Mouse (Mus musculus) liver, embryonic 14.5 days (tissue): ENCODE data around the gene Tnik. TPM values are rescaled to one million over a fixed set of nuclear protein-coding genes. Genes with fewer than 3 reads are reported as not detected.

Source experiments
- ATAC-seq: fragments of 200-750 bp; cut with Nextera tagmentation; 2 replicates; pipeline ENCODE4 v1.8.0; 2017; ENCODE audit warnings: moderate number of reproducible peaks, mild to moderate bottlenecking, moderate library complexity; ENCODE audit not compliant: insufficient read depth
- DNase-seq, 3 experiments: peaks; one replicate each; pipeline ENCODE4 v3.0.0-alpha.2; 2012 to 2013; ENCODE audit warnings: low read depth in 3 of 3, low spot score in 3 of 3
- H3K27ac ChIP-seq: fragments of 300-500 bp; sonication (generic); 2 replicates; pipeline ENCODE4 v1.5.1; 2014; ENCODE audit warnings: moderate library complexity, mild to moderate bottlenecking, control low read depth, inconsistent platforms
- H3K27me3 ChIP-seq: fragments of 300-500 bp; sonication (generic); 2 replicates; pipeline ENCODE4 v1.6.1; 2014; ENCODE audit warnings: mild to moderate bottlenecking, low read length, moderate library complexity; ENCODE audit not compliant: control insufficient read depth, insufficient read depth
- H3K36me3 ChIP-seq: fragments of 300-500 bp; sonication (generic); replicated peaks from 2 replicates; pipeline ENCODE4 v1.6.1; 2014; ENCODE audit warnings: low read depth; ENCODE audit not compliant: control insufficient read depth, insufficient read depth
- H3K4me1 ChIP-seq, 2 experiments: fragments of 200-500 bp in 1 of 2; fragments of 300-500 bp in 1 of 2; sonication (generic) in 1 of 2; replicated peaks; 2 replicates each; pipeline ENCODE4 v1.6.1; 2012 to 2014; ENCODE audit warnings: antibody characterized with exemption in 1 of 2, inconsistent platforms in 1 of 2, low read length in 1 of 2; ENCODE audit not compliant: control insufficient read depth in 2 of 2, insufficient read depth in 2 of 2
- H3K4me2 ChIP-seq: fragments of 300-500 bp; sonication (generic); 2 replicates; pipeline ENCODE4 v1.6.1; 2014; ENCODE audit warnings: low read depth, mild to moderate bottlenecking, control low read depth, moderate library complexity
- H3K4me3 ChIP-seq, 2 experiments: fragments of 200-500 bp in 1 of 2; fragments of 300-500 bp in 1 of 2; sonication (generic) in 1 of 2; 2 replicates each; pipeline ENCODE4 v1.5.1; 2012 to 2014; ENCODE audit warnings: low read depth in 2 of 2, low read length in 2 of 2, mild to moderate bottlenecking in 2 of 2, control low read depth in 1 of 2, inconsistent platforms in 1 of 2, moderate library complexity in 1 of 2; ENCODE audit not compliant: insufficient read depth in 1 of 2
- H3K9ac ChIP-seq: fragments of 300-500 bp; sonication (generic); replicated peaks from 2 replicates; pipeline ENCODE4 v1.6.1; 2014; ENCODE audit warnings: mild to moderate bottlenecking, control low read depth, moderate library complexity
- H3K9me3 ChIP-seq: fragments of 300-500 bp; sonication (generic); 2 replicates; pipeline ENCODE4 v1.6.1; 2016; ENCODE audit warnings: low read length, mixed read lengths; ENCODE audit not compliant: control insufficient read depth
- CTCF ChIP-seq: IDR thresholded peaks from 2 replicates; pipeline ENCODE4 v1.5.1; 2016; ENCODE audit warnings: antibody characterized with exemption, low read depth, control low read depth
- EP300 ChIP-seq: IDR thresholded peaks from 2 replicates; pipeline ENCODE4 v1.6.1; 2016; ENCODE audit warnings: antibody characterized with exemption, low read depth
- whole genome bisulfite sequencing: fragments of 180-500 bp; shearing (Covaris S2); extraction: QIAGEN DNeasy Blood & Tissue Kit; methylation state at CpG from one replicate; pipeline ENCODE4 v1.1.7; 2014; ENCODE audit not compliant: insufficient replicate concordance; 5-methylcytosine and 5-hydroxymethylcytosine counted together
- polyA plus RNA-seq, 2 experiments: library from polyadenylated mRNA; depleted of rRNA in 1 of 2; stranded (reverse) in 1 of 2; unstranded in 1 of 2; fragments of >200 nt; fragmentation: Nextera tagmentation in 1 of 2; extraction: Ambion mirVana in 1 of 2; gene quantifications; 2 replicates each; pipeline versions ENCODE4 v1.2.1 to v1.2.3; 2012 to 2014

Gene Tnik
- polyA plus RNA-seq, 2 experiments: 0.89 to 2.0 TPM

GRCm38 (mm10) chr3:28699601-28700000 lies 436.6 kb downstream of the Tnik start:
- Histone ChIP-seq H3K4me1 (peaks cover 0 to 2% of the 10 kb centered on the region in 2 experiments; a peak in 2 of 4 replicates), H3K4me3 (peak overlapping the region in 1 of 2 experiments; percentile 33; a peak in 1 of 4 replicates), H3K9ac (no peak overlapping the region), H3K27ac (no peak overlapping the region), H3K9me3 (no peaks in the 10 kb centered on the region), H3K27me3 (no peaks in the 10 kb centered on the region), H3K4me2 (peak overlapping the region; percentile 41), H3K36me3 (no peaks in the 10 kb centered on the region)
- TF ChIP-seq CTCF (no peak), EP300 (no peak)
- WGBS: 41% methylated on average over 4 of the region's 4 CpGs
- no peak for ATAC-seq
- DNase-seq: no peak

GRCm38 (mm10) chr3:28705522-28706137 lies 442.6 kb downstream of the Tnik start:
- WGBS: 14% methylated on average over 10 of the region's 10 CpGs
- peak overlapping the region; percentile 24 for H3K4me2 ChIP-seq
- no peak overlapping the region for H3K27ac ChIP-seq
- H3K4me3 ChIP-seq: no peak overlapping the region
- H3K9me3 ChIP-seq: no peaks in the 10 kb centered on the region
- H3K4me1 ChIP-seq: peaks cover 0 to 5% of the 10 kb centered on the region in 2 experiments; a peak in 2 of 4 replicates
- no peaks in the 10 kb centered on the region for H3K27me3 ChIP-seq
- H3K36me3 ChIP-seq: no peaks in the 10 kb centered on the region
- TF ChIP-seq CTCF: no peak
- no peak for TF ChIP-seq EP300
- ATAC-seq (no peak), DNase-seq (no peak)
- no peak overlapping the region for H3K9ac ChIP-seq

- Histone ChIP-seq H3K4me3 (no peak overlapping the region), H3K9me3 (no peaks in the 10 kb centered on the region), H3K27ac (no peak overlapping the region), H3K9ac (no peak overlapping the region), H3K36me3 (no peaks in the 10 kb centered on the region), H3K4me1 (peaks cover 0 to 5% of the 10 kb centered on the region in 2 experiments; a peak in 2 of 4 replicates), H3K27me3 (no peaks in the 10 kb centered on the region), H3K4me2 (no peak overlapping the region)
- TF ChIP-seq EP300: no peak
- no peak for TF ChIP-seq CTCF
- 45% methylated on average over 4 of the region's 4 CpGs for WGBS
- ATAC-seq (no peak), DNase-seq (no peak)
Observed at GRCm38 (mm10) chr3:28706736-28707135, 443.7 kb downstream of the Tnik start.

GRCm38 (mm10) chr3:28709740-28710139 lies 446.7 kb downstream of the Tnik start:
- no peak overlapping the region for H3K27ac ChIP-seq
- DNase-seq (peak in 2 of 3 experiments; percentile 33 to 39), ATAC-seq (no peak)
- no peaks in the 10 kb centered on the region for H3K36me3 ChIP-seq
- no peaks in the 10 kb centered on the region for H3K27me3 ChIP-seq
- no peak overlapping the region for H3K4me3 ChIP-seq
- no peak overlapping the region for H3K9ac ChIP-seq
- peaks cover 0 to 5% of the 10 kb centered on the region in 2 experiments; a peak in 3 of 4 replicates for H3K4me1 ChIP-seq
- WGBS: 29% methylated on average over 1 of the region's 1 CpGs
- no peak for TF ChIP-seq EP300
- peak; percentile 72 for TF ChIP-seq CTCF
- no peaks in the 10 kb centered on the region for H3K9me3 ChIP-seq
- H3K4me2 ChIP-seq: no peak overlapping the region

- WGBS: 34% methylated on average over 7 of the region's 7 CpGs
- DNase-seq (no peak), ATAC-seq (no peak)
- Histone ChIP-seq H3K4me3 (no peak overlapping the region), H3K9ac (no peak overlapping the region), H3K27ac (no peak overlapping the region), H3K36me3 (no peaks in the 10 kb centered on the region), H3K9me3 (no peaks in the 10 kb centered on the region), H3K4me1 (no peaks in the 10 kb centered on the region; a peak in 1 of 4 replicates), H3K27me3 (no peaks in the 10 kb centered on the region), H3K4me2 (no peak overlapping the region)
- TF ChIP-seq EP300 (no peak), CTCF (no peak)
Observed at GRCm38 (mm10) chr3:28713913-28714698, 451.1 kb downstream of the Tnik start.
